Mouse (Mus musculus) lung, postnatal 10 days (tissue): ENCODE measurements around the gene Cdc42se2.
A peak's percentile ranks its signal among the peaks of the same experiment; 100 is the strongest.

Experiments
- DNase-seq: peaks from one replicate; pipeline ENCODE4 v3.0.0; 2021

The Cdc42se2 gene

GRCm38 (mm10) chr11:54787488-54788474 is at the start of gene Cdc42se2:
Gene Cdc42se2 (minus strand): TSS chr11:54787675.
- DNase-seq: peak; percentile 96

GRCm38 (mm10) chr11:54836106-54836505 is 48.6 kb upstream of the Cdc42se2 start:
- peak; percentile 19 for DNase-seq

DNA sequence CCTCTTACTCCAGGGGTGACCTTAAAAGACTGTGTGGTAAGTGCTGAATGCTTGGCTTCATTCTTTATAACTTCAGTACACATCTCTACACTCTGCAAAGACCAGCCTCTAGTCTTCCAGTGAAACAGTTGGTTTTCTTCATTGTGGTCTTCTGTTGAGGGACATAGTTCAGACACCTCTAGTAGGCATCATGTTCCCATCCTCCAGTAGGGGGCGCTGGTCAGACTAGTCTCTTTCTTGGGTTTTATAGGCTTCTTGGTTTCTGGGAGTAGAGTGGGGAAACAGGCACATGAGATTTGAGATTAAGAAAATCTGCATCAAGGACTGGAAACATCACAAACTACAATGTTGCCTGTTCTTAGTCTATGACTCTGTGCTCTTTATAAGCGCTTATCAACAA is 47.1 kb upstream of the Cdc42se2 start:
- no peak for DNase-seq

GRCm38 (mm10) chr11:54833833-54834232 is 46.4 kb upstream of the Cdc42se2 start:
- DNase-seq: no peak

DNA sequence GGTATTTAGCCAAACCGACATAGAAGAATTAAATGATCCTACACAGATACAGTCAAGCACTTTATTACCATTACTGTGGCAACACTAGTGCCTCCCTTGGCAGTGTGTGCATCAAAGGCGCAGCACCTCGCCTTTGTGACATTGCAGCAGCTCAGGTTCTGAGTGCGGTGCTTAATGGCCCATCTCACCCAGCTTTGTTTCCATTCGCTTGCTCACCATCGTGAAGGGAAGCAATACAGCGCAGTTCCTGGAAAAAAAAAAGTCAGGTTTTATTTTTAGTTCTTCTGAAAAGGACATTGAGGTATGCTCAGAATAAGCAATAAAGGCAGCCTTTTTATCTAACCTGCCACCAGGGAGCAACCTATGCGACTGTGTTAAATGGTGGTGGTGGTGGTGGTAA is 39.3 kb upstream of the Cdc42se2 start:
- no peak for DNase-seq

DNA sequence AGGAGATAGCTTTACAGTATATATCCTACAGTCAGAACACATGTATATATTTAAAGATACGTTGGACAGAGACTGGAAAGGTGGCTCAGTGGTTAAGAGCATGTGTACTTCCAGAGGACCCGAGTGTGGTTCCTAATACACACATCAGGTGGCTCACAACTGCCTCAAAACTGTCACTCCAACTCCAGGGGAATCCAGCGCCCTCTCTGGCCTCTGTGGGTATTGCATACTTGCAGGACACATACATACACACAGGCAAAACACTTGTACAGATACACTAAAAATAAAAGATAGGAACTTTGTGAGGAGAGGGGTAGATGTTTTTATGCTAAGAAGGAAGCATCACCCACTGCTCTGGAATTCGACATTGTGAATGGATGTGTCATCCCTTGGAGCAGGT is 38.3 kb upstream of the Cdc42se2 start:
- no peak for DNase-seq

- no peak for DNase-seq
Observed at GRCm38 (mm10) chr11:54823467-54823866, 36.0 kb upstream of the Cdc42se2 start.

DNA sequence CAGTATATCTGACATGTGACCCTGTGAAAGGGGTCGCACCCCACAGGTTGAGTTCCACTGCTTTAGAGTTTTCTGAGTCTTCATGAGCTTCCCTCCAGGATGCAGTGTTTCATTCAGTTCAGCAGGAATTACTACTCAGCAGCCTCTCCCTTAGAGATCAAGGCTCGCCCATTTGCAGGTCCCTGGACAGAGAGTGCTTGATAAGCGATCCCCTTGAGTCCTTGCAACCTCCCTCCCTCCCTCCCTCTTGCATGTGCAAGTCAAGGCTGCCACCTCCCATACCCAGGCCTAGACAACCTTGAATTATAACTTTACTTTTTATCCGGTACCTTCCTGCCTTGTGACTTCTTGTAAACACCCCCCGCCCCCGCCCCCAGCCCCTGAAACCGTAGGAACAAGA is 32.0 kb upstream of the Cdc42se2 start:
- DNase-seq: no peak

GRCm38 (mm10) chr11:54817449-54817848 is 30.0 kb upstream of the Cdc42se2 start:
- DNase-seq: no peak

DNA sequence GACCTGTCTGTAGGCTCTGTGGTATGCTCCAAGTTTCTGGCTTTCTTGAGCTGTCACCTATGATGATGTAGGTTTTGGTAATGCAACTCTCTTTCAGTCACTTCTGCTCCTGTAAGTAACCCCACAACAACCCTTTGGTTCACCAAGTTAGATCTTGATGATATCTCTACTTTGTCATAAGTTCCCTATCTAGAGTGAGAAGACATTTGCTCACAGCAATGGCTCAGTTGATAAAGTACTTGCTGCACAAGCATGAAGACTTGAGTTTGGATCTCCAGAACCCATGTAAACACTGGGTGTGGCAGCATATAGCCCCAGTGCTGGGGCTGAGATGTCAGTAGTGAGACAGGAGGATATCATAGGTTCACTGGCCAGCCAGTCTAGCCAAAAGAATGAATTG is 28.2 kb upstream of the Cdc42se2 start:
- no peak for DNase-seq

- no peak for DNase-seq
Observed at GRCm38 (mm10) chr11:54812812-54813516, 25.5 kb upstream of the Cdc42se2 start.

DNA sequence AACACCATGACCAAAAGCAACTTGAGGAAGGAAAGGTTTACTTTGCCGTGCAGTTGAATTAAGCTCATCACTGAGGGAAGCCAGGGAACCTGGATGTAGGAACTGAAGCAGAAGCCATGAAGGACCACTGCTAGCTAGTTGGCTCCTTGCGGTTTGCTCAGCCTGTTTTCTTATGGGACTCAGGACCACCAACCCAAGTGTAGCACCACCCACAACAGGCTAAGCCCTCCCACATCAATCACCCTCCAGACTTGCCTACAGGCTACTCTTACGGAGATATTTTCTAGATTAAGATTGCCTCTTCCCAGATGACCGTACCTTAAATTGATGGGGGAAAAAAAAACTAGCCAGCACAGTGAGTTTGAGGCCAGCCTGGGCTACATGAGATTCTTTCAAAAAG is 24.8 kb upstream of the Cdc42se2 start:
- DNase-seq: no peak

- DNase-seq: no peak
Observed at GRCm38 (mm10) chr11:54811054-54811453, 23.6 kb upstream of the Cdc42se2 start.

DNA sequence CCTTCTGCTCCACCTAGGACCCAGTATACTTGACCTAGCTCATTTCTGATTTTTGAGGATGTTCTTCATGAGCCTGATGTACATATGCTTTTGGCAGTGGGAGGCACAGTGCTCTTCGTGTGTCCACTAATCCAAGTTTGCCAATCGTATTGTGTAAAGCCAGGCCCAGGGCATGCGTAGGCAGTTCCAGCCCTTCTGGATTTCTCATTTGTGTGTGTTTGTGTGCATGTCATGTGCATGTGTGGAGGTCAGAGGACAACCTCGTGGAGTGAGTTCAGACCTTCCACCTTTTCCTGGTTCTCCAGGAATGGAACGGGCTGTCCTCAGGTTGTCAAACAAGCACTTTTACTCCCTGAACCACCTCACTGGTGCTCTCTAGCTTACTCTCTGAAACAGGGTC is 22.1 kb upstream of the Cdc42se2 start:
- DNase-seq: no peak

- no peak for DNase-seq
Observed at GRCm38 (mm10) chr11:54808177-54808576, 20.7 kb upstream of the Cdc42se2 start.

- no peak for DNase-seq
Observed at GRCm38 (mm10) chr11:54807669-54808068, 20.2 kb upstream of the Cdc42se2 start.

- DNase-seq: no peak
Observed at GRCm38 (mm10) chr11:54806891-54807290, 19.4 kb upstream of the Cdc42se2 start.

GRCm38 (mm10) chr11:54805196-54805595 is 17.7 kb upstream of the Cdc42se2 start:
- peak; percentile 24 for DNase-seq

DNA sequence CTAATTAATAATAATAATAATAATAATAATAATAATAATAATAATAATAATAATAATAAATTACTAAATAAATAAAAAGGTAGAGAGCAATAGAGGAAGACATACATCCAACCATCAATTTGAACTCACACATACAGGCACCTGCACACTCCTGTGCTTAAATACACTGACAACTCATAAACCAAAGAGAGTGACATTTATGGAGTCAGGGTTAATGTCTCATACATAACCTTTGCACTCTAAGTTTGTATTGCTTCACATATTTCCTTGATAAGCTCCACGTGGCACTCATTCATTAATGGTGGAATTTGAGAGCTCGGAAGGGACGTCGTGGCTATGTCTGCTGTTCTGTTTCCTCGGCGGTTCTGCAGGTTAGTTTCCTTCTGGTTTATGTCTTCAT is 15.1 kb upstream of the Cdc42se2 start:
- no peak for DNase-seq

DNA sequence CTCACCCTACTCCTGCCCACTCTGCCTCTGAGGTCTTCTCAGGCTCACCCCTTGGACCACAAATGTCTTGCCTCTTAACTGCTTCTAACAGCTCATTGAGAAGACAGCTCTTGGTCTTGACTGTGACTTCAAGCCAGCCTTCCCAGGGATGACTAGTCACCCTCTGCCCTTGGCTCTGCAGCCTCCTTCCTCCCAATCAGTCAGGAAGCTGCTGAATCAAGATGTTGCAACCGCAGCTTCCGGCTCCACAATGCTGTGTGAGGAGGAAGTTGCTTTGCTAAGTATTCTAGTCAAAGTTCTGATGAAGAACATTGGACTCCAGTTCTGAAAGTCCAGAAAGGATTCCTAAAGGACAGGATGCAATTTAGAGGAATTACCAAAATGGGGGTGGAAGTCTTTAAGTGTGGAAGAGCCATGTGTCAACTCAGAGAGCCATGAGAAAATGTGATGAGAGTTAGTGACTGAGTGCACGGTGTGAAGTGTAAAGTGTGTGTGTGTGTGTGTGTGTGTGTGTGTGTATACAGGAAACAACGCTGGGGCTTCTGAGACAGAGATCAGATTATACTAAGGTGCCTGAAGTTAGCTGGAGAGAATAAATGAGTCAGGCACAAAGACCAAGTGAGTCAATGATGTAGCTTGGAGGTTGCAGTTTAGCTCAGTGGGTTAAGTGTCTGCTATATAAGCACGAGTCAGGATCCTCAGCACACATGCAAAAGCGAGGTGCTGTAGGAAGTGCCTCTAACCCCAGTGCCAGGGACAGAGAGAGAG is 14.5 kb upstream of the Cdc42se2 start:
- DNase-seq: peak; percentile 45

GRCm38 (mm10) chr11:54796551-54796950 is 9.1 kb upstream of the Cdc42se2 start:
- no peak for DNase-seq

- DNase-seq: no peak
Observed at GRCm38 (mm10) chr11:54794678-54795077, 7.2 kb upstream of the Cdc42se2 start.

- DNase-seq: no peak
Observed at GRCm38 (mm10) chr11:54793173-54793572, 5.7 kb upstream of the Cdc42se2 start.
